Mouse (Mus musculus) embryonic fibroblast, embryonic 13.5 days (primary cell): ENCODE data around the gene Surf2.

Source experiments
- CTCF ChIP-seq: IDR thresholded peaks from 2 replicates; pipeline ENCODE4 v1.5.1; 2011; ENCODE audit warnings: mild to moderate bottlenecking, control low read depth, low read length, moderate library complexity, borderline replicate concordance; ENCODE audit not compliant: insufficient read depth
- POLR2A ChIP-seq: IDR thresholded peaks from 2 replicates; pipeline ENCODE4 v1.6.1; 2011; ENCODE audit warnings: low read depth, mild to moderate bottlenecking, control low read depth, low read length, moderate library complexity

DNA sequence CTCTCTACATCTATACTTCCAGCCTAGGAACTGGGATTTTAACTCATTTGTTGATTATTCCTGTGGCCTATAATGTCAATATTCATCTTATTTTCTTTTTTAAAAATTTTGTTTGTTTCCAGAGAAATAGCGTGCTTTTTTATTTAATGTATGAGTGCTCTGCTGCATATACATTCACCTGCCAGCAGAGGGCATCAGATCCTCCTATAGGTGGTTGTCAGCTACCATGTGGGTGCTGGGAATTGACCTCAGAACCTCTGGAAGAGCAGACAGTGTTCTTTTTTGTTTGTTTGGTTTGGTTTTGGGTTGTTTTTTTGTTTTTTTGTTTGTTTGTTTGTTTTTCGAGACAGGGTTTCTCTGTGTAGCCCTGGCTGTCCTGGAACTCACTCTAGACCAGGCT is 51.1 kb downstream of the Surf2 start:
- no peak for TF ChIP-seq CTCF
- no peak for TF ChIP-seq POLR2A
